ENCODE assay signal across 8 mouse cellular contexts in genomic region chr5:137159461-137159860, GRCm38 (mm10).
DNase-seq lines count a peak whose midpoint lies in the region.

No protein-coding gene starts in this region.

- DNase-seq in cerebellum, postnatal 36 days: peak; percentile 9 to 23
- DNase-seq in cerebellum, adult 11-12 months: no peak
- DNase-seq in ovary, postnatal 14 days (ENCODE audit: low spot score): peak; percentile 15
- no peak for DNase-seq in ovary, postnatal 10 days (ENCODE audit: low spot score)
- peak; percentile 53 for DNase-seq in c-Kit-positive CD71-positive TER-119-positive erythroid progenitor cells, embryonic 14.5 days (ENCODE audit: low spot score)
- peak; percentile 41 for DNase-seq in kidney, postnatal 14 days
- DNase-seq in naive thymus-derived CD4-positive, alpha-beta T cell, adult 2 months (ENCODE audit: low read depth): peak; percentile 88
- peak; percentile 94 for DNase-seq in thymus, postnatal 4 days

Comparison
In these comparisons a context has a peak if more than half of its experiments do, and no peak if none do; other contexts are left out.
1. DNase-seq: peak in cerebellum, postnatal 36 days (2 of 2), ovary, postnatal 14 days (single experiment), c-Kit-positive CD71-positive TER-119-positive erythroid progenitor cells, embryonic 14.5 days (single experiment), kidney, postnatal 14 days (single experiment), naive thymus-derived CD4-positive, alpha-beta T cell, adult 2 months (single experiment) and thymus, postnatal 4 days (single experiment); none in cerebellum, adult 11-12 months (single experiment) and ovary, postnatal 10 days (single experiment).